Mouse (Mus musculus) myocyte (in vitro differentiated cells): ENCODE results near the gene Fam168a.

Experiments
- CEBPB ChIP-seq: IDR thresholded peaks from 2 replicates; pipeline ENCODE4 v1.6.1; 2011; ENCODE audit warnings: mild to moderate bottlenecking, moderate library complexity; ENCODE audit not compliant: poor library complexity, insufficient read depth, severe bottlenecking
- E2F4 ChIP-seq: IDR thresholded peaks from one replicate; pipeline ENCODE4 v1.6.1; 2011; ENCODE audit warnings: mild to moderate bottlenecking, control low read depth, moderate library complexity; ENCODE audit not compliant: insufficient read depth
- MAX ChIP-seq: IDR thresholded peaks from one replicate; pipeline ENCODE4 v1.6.1; 2011; ENCODE audit warnings: low read depth, mild to moderate bottlenecking, control low read depth
- MYOD1 ChIP-seq, 3 experiments: IDR thresholded peaks; one replicate each; pipeline ENCODE4 v1.6.1; 2011; ENCODE audit warnings: control low read depth in 2 of 3, low read depth in 2 of 3, mild to moderate bottlenecking in 2 of 3, moderate library complexity in 1 of 3; ENCODE audit not compliant: insufficient read length in 2 of 3, control insufficient read depth in 1 of 3
- MYOG ChIP-seq, 3 experiments: IDR thresholded peaks; one replicate each; pipeline ENCODE4 v1.6.1; 2011; ENCODE audit warnings: control low read depth in 2 of 3, low read depth in 2 of 3, mild to moderate bottlenecking in 2 of 3; ENCODE audit not compliant: insufficient read length in 2 of 3, control insufficient read depth in 1 of 3, insufficient read depth in 1 of 3
- POLR2A ChIP-seq: IDR thresholded peaks from one replicate; pipeline ENCODE4 v1.6.1; 2011; ENCODE audit warnings: low read depth, mild to moderate bottlenecking, control low read depth, moderate library complexity; ENCODE audit not compliant: insufficient read length
- POLR2AphosphoS2 ChIP-seq: IDR thresholded peaks from one replicate; pipeline ENCODE4 v1.6.1; 2011; ENCODE audit warnings: low read depth, control low read depth; ENCODE audit not compliant: insufficient read length
- SRF ChIP-seq: IDR thresholded peaks from one replicate; pipeline ENCODE4 v1.6.1; 2011; ENCODE audit warnings: low read depth; ENCODE audit not compliant: control insufficient read depth, insufficient read length
- TCF12 ChIP-seq: IDR thresholded peaks from one replicate; pipeline ENCODE4 v1.6.1; 2011; ENCODE audit warnings: mild to moderate bottlenecking, control low read depth; ENCODE audit not compliant: poor library complexity, insufficient read depth, severe bottlenecking
- TCF3 ChIP-seq: IDR thresholded peaks from one replicate; pipeline ENCODE4 v1.6.1; 2011; ENCODE audit warnings: low read depth, control low read depth; ENCODE audit not compliant: insufficient read length
- USF1 ChIP-seq: IDR thresholded peaks from one replicate; pipeline ENCODE4 v1.6.1; 2011; ENCODE audit warnings: low read depth, mild to moderate bottlenecking, control low read depth, moderate library complexity

DNA sequence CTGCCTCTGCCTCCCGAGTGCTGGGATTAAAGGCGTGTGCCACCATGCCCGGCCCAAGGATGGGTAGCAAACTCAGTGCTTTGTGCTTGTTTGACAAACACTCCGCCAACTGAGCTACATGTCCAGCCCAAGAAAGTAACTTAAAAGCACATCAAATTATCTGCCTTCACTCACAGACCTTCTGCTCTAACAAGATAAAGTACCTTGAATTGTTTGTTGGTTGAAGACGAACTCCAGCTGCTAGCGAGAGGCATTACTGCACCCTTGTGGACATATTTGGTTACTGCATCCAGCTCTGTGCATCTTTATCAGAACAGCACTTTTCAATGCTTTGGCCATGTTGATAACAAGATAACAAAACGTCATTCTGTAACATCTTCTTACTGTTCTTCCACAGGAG is 21.9 kb upstream of the Fam168a start:
- TF ChIP-seq POLR2A (no peak), MAX (no peak), TCF12 (no peak), E2F4 (no peak), USF1 (no peak), CEBPB (no peak), TCF3 (no peak), MYOD1 (IDR thresholded peaks at IDR 0.05; ENCODE audit: control insufficient read depth in 1 of 3, insufficient read length in 2 of 3, low read depth in 2 of 3) (no peak), SRF (no peak), MYOG (IDR thresholded peaks at IDR 0.05; ENCODE audit: control insufficient read depth in 1 of 3, insufficient read depth in 1 of 3, insufficient read length in 2 of 3, low read depth in 2 of 3) (no peak), POLR2AphosphoS2 (no peak)
